Mouse (Mus musculus) erythroid progenitor cell, adult 5-6 weeks (primary cell): ENCODE measurements at regions not wholly inside any gene's neighbourhood (a gene's known extent, or its start where the extent isn't known, plus 50 kb on each side); places are given as distances from the start of the nearest gene placed in this dataset.
A peak's percentile ranks its signal among the peaks of the same experiment; 100 is the strongest.

ENCODE experiments used
- ATAC-seq: replicated peaks from 2 replicates; pipeline ENCODE4 v1.8.0; 2016; ENCODE audit warnings: moderate number of reproducible peaks, mild to moderate bottlenecking, moderate TSS enrichment, inconsistent platforms; ENCODE audit not compliant: poor library complexity, low FRiP score, severe bottlenecking

- ATAC-seq, result no peak
These were observed 303.4 kb upstream of the Nfe2l3 start for GRCm38 (mm10) chr6:51129096-51129495.

GRCm38 (mm10) chr6:51129591-51129990, 302.9 kb upstream of the Nfe2l3 start:
- no peak for ATAC-seq

GRCm38 (mm10) chr6:51144762-51145161, 287.7 kb upstream of the Nfe2l3 start:
- no peak for ATAC-seq

- no peak for ATAC-seq
These were observed 286.6 kb upstream of the Nfe2l3 start for GRCm38 (mm10) chr6:51145863-51146262.

- no peak for ATAC-seq
These were observed 283.6 kb upstream of the Nfe2l3 start for GRCm38 (mm10) chr6:51148821-51149220.

GRCm38 (mm10) chr6:51150066-51150465, 282.4 kb upstream of the Nfe2l3 start:
- ATAC-seq, result no peak

- ATAC-seq, result no peak
These were observed 282.0 kb upstream of the Nfe2l3 start for GRCm38 (mm10) chr6:51150486-51150885.

GRCm38 (mm10) chr6:51150916-51151315, 281.6 kb upstream of the Nfe2l3 start:
- no peak for ATAC-seq

- no peak for ATAC-seq
These were observed 275.6 kb upstream of the Nfe2l3 start for GRCm38 (mm10) chr6:51156836-51157370.

GRCm38 (mm10) chr6:51161149-51161548, 271.3 kb upstream of the Nfe2l3 start:
- no peak for ATAC-seq

GRCm38 (mm10) chr6:51162208-51163082, 270.0 kb upstream of the Nfe2l3 start:
- no peak for ATAC-seq

GRCm38 (mm10) chr6:51163266-51163665, 269.2 kb upstream of the Nfe2l3 start:
- ATAC-seq, result no peak

GRCm38 (mm10) chr6:51163882-51164281, 268.6 kb upstream of the Nfe2l3 start:
- ATAC-seq, result no peak

GRCm38 (mm10) chr6:51167028-51167427, 265.4 kb upstream of the Nfe2l3 start:
- ATAC-seq, result no peak

GRCm38 (mm10) chr6:51168048-51168447, 264.4 kb upstream of the Nfe2l3 start:
- ATAC-seq, result no peak

GRCm38 (mm10) chr6:51168775-51169695, 263.4 kb upstream of the Nfe2l3 start:
- no peak for ATAC-seq

GRCm38 (mm10) chr6:51169971-51170411, 262.5 kb upstream of the Nfe2l3 start:
- no peak for ATAC-seq

GRCm38 (mm10) chr6:51170414-51170813, 262.1 kb upstream of the Nfe2l3 start:
- no peak; the same call in 1 of the 2 replicates for ATAC-seq

- ATAC-seq, result peak; percentile 51
These were observed 261.6 kb upstream of the Nfe2l3 start for GRCm38 (mm10) chr6:51170871-51171270.

- ATAC-seq, result no peak
These were observed 260.7 kb upstream of the Nfe2l3 start for GRCm38 (mm10) chr6:51171761-51172160.
